Mouse (Mus musculus) CH12.LX (cell line): ENCODE measurements at regions not wholly inside any gene's neighbourhood (a gene's known extent, or its start where the extent isn't known, plus 50 kb on each side); places are given as distances from the start of the nearest gene placed in this dataset.

ENCODE experiments used
- DNase-seq: peaks from one replicate; pipeline ENCODE4 v3.0.0-alpha.2; 2013; ENCODE audit errors: extremely low read depth
- H3K27ac ChIP-seq: 2 replicates; pipeline ENCODE4 v1.5.1; 2012; ENCODE audit warnings: low read depth, mild to moderate bottlenecking, control low read depth, moderate library complexity; ENCODE audit not compliant: insufficient read depth
- H3K27me3 ChIP-seq: replicated peaks from 2 replicates; pipeline ENCODE3; 2012; ENCODE audit warnings: inconsistent platforms
- H3K36me3 ChIP-seq, 2 experiments: replicated peaks in 1 of 2; 2 replicates each; pipeline versions ENCODE3 to v1.6.1; 2012; ENCODE audit warnings: inconsistent platforms in 1 of 2, low read length in 1 of 2, mild to moderate bottlenecking in 1 of 2, mixed read lengths in 1 of 2, moderate library complexity in 1 of 2; ENCODE audit not compliant: control insufficient read depth in 1 of 2, insufficient read depth in 1 of 2
- H3K4me1 ChIP-seq, 2 experiments: 2 replicates each; pipeline ENCODE4 v1.6.1; 2012; ENCODE audit warnings: inconsistent platforms in 1 of 2, moderate library complexity in 1 of 2; ENCODE audit not compliant: insufficient read depth in 2 of 2, control insufficient read depth in 1 of 2
- H3K4me2 ChIP-seq: 2 replicates; pipeline ENCODE4 v1.6.1; 2012; ENCODE audit warnings: low read depth, mild to moderate bottlenecking, control low read depth; ENCODE audit not compliant: poor library complexity, insufficient read depth, severe bottlenecking
- H3K4me3 ChIP-seq, 3 experiments: fragments of 150-350 bp in 1 of 3; sonication (generic) in 1 of 3; replicated peaks in 1 of 3; 2 replicates each; pipeline versions ENCODE3 to v1.5.1; 2011 to 2012; ENCODE audit warnings: low read depth in 2 of 3, low read length in 2 of 3, mild to moderate bottlenecking in 2 of 3, moderate library complexity in 2 of 3, control low read depth in 1 of 3, improper control_type of control experiment in 1 of 3, inconsistent platforms in 1 of 3, mixed read lengths in 1 of 3; ENCODE audit not compliant: poor library complexity in 1 of 3
- H3K79me2 ChIP-seq: replicated peaks from 2 replicates; pipeline ENCODE4 v1.6.1; 2012; ENCODE audit warnings: mild to moderate bottlenecking, moderate library complexity; ENCODE audit not compliant: control insufficient read depth, poor library complexity, insufficient read depth, severe bottlenecking; ENCODE audit errors: extremely low read depth
- H3K9ac ChIP-seq: 2 replicates; pipeline ENCODE4 v1.6.1; 2012; ENCODE audit warnings: low read depth, mild to moderate bottlenecking, control low read depth, moderate library complexity; ENCODE audit not compliant: insufficient read depth
- H3K9me3 ChIP-seq: replicated peaks from 2 replicates; pipeline ENCODE3; 2012; ENCODE audit warnings: low read length, inconsistent platforms, mixed read lengths
- BHLHE40 ChIP-seq: IDR thresholded peaks from 2 replicates; pipeline ENCODE4 v1.6.1; 2011; ENCODE audit warnings: mild to moderate bottlenecking, low read depth, low read length, improper control_type of control experiment
- CHD1 ChIP-seq: IDR thresholded peaks from 2 replicates; pipeline ENCODE4 v1.6.1; 2012; ENCODE audit warnings: low read depth, low read length, improper control_type of control experiment, inconsistent platforms
- CHD2 ChIP-seq: IDR thresholded peaks from 2 replicates; pipeline ENCODE4 v1.6.1; 2011; ENCODE audit warnings: low read length, improper control_type of control experiment
- CTCF ChIP-seq, 2 experiments: IDR thresholded peaks in 1 of 2; conservative IDR thresholded peaks in 1 of 2; 2 replicates each; pipeline ENCODE4 v1.5.1; 2011 to 2012; ENCODE audit warnings: low read depth in 2 of 2, low read length in 2 of 2, improper control_type of control experiment in 1 of 2, inconsistent platforms in 1 of 2, mild to moderate bottlenecking in 1 of 2, moderate library complexity in 1 of 2
- ELF1 ChIP-seq: IDR thresholded peaks from 2 replicates; pipeline ENCODE4 v1.6.1; 2014; ENCODE audit warnings: low read depth, mild to moderate bottlenecking, inconsistent platforms, low read length, improper control_type of control experiment
- EP300 ChIP-seq: IDR thresholded peaks from 2 replicates; pipeline ENCODE4 v1.6.1; 2011; ENCODE audit warnings: low read length, improper control_type of control experiment
- JUND ChIP-seq: conservative IDR thresholded peaks from 2 replicates; pipeline ENCODE4 v1.6.1; 2011; ENCODE audit warnings: low read depth, low read length, improper control_type of control experiment
- MAFK ChIP-seq: IDR thresholded peaks from 2 replicates; pipeline ENCODE4 v1.6.1; 2011; ENCODE audit warnings: low read length, improper control_type of control experiment; ENCODE audit not compliant: insufficient replicate concordance
- MEF2A ChIP-seq: IDR thresholded peaks from 2 replicates; pipeline ENCODE4 v1.6.1; 2014; ENCODE audit warnings: low read depth, mild to moderate bottlenecking, inconsistent platforms, low read length, improper control_type of control experiment, borderline replicate concordance
- MXI1 ChIP-seq: IDR thresholded peaks from 2 replicates; pipeline ENCODE4 v1.6.1; 2011; ENCODE audit warnings: mild to moderate bottlenecking, low read depth, low read length, improper control_type of control experiment
- NELFE ChIP-seq: IDR thresholded peaks from 2 replicates; pipeline ENCODE4 v1.6.1; 2011; ENCODE audit warnings: low read depth, low read length, improper control_type of control experiment
- PAX5 ChIP-seq: IDR thresholded peaks from 2 replicates; pipeline ENCODE4 v1.6.1; 2012; ENCODE audit warnings: low read length, inconsistent platforms, mixed read lengths
- POLR2A ChIP-seq: IDR thresholded peaks from 2 replicates; pipeline ENCODE4 v1.6.1; 2011; ENCODE audit warnings: low read depth, mild to moderate bottlenecking, improper control_type of control experiment, low read length
- POLR2AphosphoS2 ChIP-seq: IDR thresholded peaks from 2 replicates; pipeline ENCODE4 v1.6.1; 2011; ENCODE audit warnings: low read depth, low read length, improper control_type of control experiment
- SIN3A ChIP-seq: IDR thresholded peaks from 2 replicates; pipeline ENCODE4 v1.6.1; 2012; ENCODE audit warnings: low read length, improper control_type of control experiment, inconsistent platforms
- SMC3 ChIP-seq: IDR thresholded peaks from 2 replicates; pipeline ENCODE4 v1.6.1; 2011; ENCODE audit warnings: low read depth, low read length, improper control_type of control experiment
- UBTF ChIP-seq: IDR thresholded peaks from 2 replicates; pipeline ENCODE4 v1.6.1; 2012; ENCODE audit warnings: low read depth, mild to moderate bottlenecking, inconsistent platforms, low read length, improper control_type of control experiment, moderate library complexity
- USF1 ChIP-seq: IDR thresholded peaks from 2 replicates; pipeline ENCODE4 v1.6.1; 2014; ENCODE audit warnings: low read depth, mild to moderate bottlenecking, inconsistent platforms, low read length, improper control_type of control experiment
- USF2 ChIP-seq: conservative IDR thresholded peaks from 2 replicates; pipeline ENCODE4 v1.6.1; 2011; ENCODE audit warnings: low read depth, low read length, improper control_type of control experiment
- ZC3H11A ChIP-seq: IDR thresholded peaks from 2 replicates; pipeline ENCODE4 v1.6.1; 2012; ENCODE audit warnings: low read depth, mild to moderate bottlenecking, inconsistent platforms, low read length, improper control_type of control experiment
- ZMIZ1 ChIP-seq: IDR thresholded peaks from 2 replicates; pipeline ENCODE4 v1.6.1; 2012; ENCODE audit warnings: low read depth, mild to moderate bottlenecking, inconsistent platforms, low read length, improper control_type of control experiment
- ZNF384 ChIP-seq: IDR thresholded peaks from 2 replicates; pipeline ENCODE4 v1.6.1; 2012; ENCODE audit warnings: low read depth, low read length, improper control_type of control experiment, inconsistent platforms
- dilution Hi-C: fragments of 300-500 bp; cut with MboI; formaldehyde crosslinking; loops from 2 replicates; pipeline ENCODE4 v1.14.3; 2020; ENCODE audit warnings: low sequenced_read_pairs; ENCODE audit not compliant: extremely low pct_unique_long_range_greater_than_20kb, extremely low pct_ligation_motif_present
- in situ Hi-C: fragments of 300-500 bp; cut with MboI; formaldehyde crosslinking; loops from 3 replicates; pipeline ENCODE4 v1.14.3; 2019; ENCODE audit warnings: low sequenced_read_pairs, low pct_ligation_motif_present, low pct_unique_long_range_greater_than_20kb, mixed read lengths

DNA sequence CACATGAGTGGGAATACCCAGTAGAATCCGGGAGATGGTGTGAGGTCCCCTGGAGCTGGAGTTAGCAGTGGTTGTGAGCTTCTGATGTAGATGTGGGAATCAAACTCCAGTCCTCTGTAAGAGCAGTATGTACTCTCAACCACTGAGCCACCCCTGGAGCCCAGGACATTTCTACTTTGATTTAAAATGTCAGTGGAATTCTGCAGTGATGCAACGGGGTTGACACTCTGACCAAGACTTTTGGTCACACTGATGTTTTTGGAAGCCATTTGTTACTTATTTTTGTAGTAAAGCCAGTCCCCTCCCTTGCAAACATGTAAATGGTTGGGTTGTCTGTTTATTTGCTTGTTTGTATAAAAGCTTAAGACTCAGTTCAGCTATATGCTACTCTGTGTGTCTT lies 53.6 kb upstream of the Bcl6 start:
- 0 out of 4 replicates have a peak, but pooled peaks cover 0 to 2% of the 10 kb centered on the region in 2 experiments for H3K4me1 ChIP-seq
- peaks cover under 1% of the 10 kb centered on the region for H3K9me3 ChIP-seq
- H3K9ac ChIP-seq = no peak overlapping the region
- in situ Hi-C loops = no loop called here
- TF ChIP-seq POLR2A = no peak
- no peak for TF ChIP-seq MEF2A
- TF ChIP-seq SIN3A = no peak
- no peaks in the 10 kb centered on the region for H3K79me2 ChIP-seq
- no peak overlapping the region for H3K4me3 ChIP-seq
- no peaks in the 10 kb centered on the region for H3K36me3 ChIP-seq
- H3K27me3 ChIP-seq = no peaks in the 10 kb centered on the region
- dilution Hi-C loops = no loop called here
- DNase-seq = no peak
- H3K27ac ChIP-seq = no peak overlapping the region
- H3K4me2 ChIP-seq = no peak overlapping the region

DNA sequence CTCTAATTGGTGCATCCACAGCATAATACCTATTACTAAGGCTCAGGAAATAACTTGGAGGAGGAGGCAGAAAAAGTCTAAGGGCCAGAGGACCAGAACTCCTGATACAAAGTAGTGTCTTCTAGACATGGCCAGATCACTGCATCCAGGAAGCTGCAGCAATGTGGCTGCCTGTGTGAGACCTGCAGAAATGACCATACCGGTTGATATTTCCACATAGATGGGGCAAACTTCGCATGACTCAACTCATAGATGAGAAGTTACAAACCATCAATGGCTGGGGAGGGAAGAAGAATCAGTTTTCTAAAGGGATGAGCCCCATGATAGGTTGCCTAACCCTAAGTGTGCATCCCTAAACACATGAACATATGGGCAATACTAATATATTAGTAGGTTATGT lies 52.8 kb upstream of the Bcl6 start:
- Histone ChIP-seq H3K4me1 (0 out of 4 replicates have a peak, but pooled peaks cover 0 to 2% of the 10 kb centered on the region in 2 experiments), H3K4me2 (no peak overlapping the region), H3K27ac (no peak overlapping the region), H3K36me3 (no peaks in the 10 kb centered on the region), H3K27me3 (no peaks in the 10 kb centered on the region), H3K79me2 (no peaks in the 10 kb centered on the region), H3K9ac (no peak overlapping the region), H3K4me3 (no peak overlapping the region), H3K9me3 (peaks cover 3% of the 10 kb centered on the region)
- TF ChIP-seq USF2 = no peak
- TF ChIP-seq NELFE = no peak
- no peak for TF ChIP-seq ELF1
- TF ChIP-seq UBTF = no peak
- TF ChIP-seq CHD2 = no peak
- TF ChIP-seq CTCF (conservative IDR thresholded peaks at IDR 0.05 in 1 of 2, IDR thresholded peaks at IDR 0.05 in 1 of 2; ENCODE audit: low read depth in 2 of 2, low read length in 2 of 2) = no peak
- TF ChIP-seq USF1 = no peak
- no peak for TF ChIP-seq EP300
- no peak for TF ChIP-seq POLR2AphosphoS2
- TF ChIP-seq CHD1 = no peak
- TF ChIP-seq ZMIZ1 = no peak
- TF ChIP-seq MXI1 = no peak
- TF ChIP-seq SMC3 = no peak
- no peak for TF ChIP-seq BHLHE40
- no peak for TF ChIP-seq PAX5
- TF ChIP-seq ZC3H11A = no peak
- TF ChIP-seq JUND = no peak
- TF ChIP-seq MAFK = no peak
- TF ChIP-seq ZNF384 = no peak
- DNase-seq = no peak
- in situ Hi-C loops = no loop called here
- dilution Hi-C loops = no loop called here
